Mouse (Mus musculus) MEL (cell line): Measurements from ENCODE around the gene Frmpd2.

ENCODE experiments used
- BHLHE40 ChIP-seq: IDR thresholded peaks from 2 replicates; pipeline ENCODE4 v1.6.1; 2012; ENCODE audit warnings: low read depth, mild to moderate bottlenecking, inconsistent platforms, low read length, improper control_type of control experiment, borderline replicate concordance
- CTCF ChIP-seq, 3 experiments: IDR thresholded peaks in 2 of 3; conservative IDR thresholded peaks in 1 of 3; 2 replicates each; pipeline ENCODE4 v1.5.1; 2011 to 2012; ENCODE audit warnings: low read length in 3 of 3, low read depth in 2 of 3, mild to moderate bottlenecking in 2 of 3, improper control_type of control experiment in 1 of 3, inconsistent platforms in 1 of 3, mixed read lengths in 1 of 3, moderate library complexity in 1 of 3; ENCODE audit not compliant: control insufficient read depth in 1 of 3, insufficient read depth in 1 of 3, poor library complexity in 1 of 3, severe bottlenecking in 1 of 3
- EP300 ChIP-seq, 2 experiments: IDR thresholded peaks; 2 replicates each; pipeline ENCODE4 v1.6.1; 2011; ENCODE audit warnings: improper control_type of control experiment in 2 of 2, low read length in 2 of 2, low read depth in 1 of 2, mild to moderate bottlenecking in 1 of 2
- GATA1 ChIP-seq: IDR thresholded peaks from 2 replicates; pipeline ENCODE4 v1.6.1; 2011; ENCODE audit warnings: low read depth, low read length, improper control_type of control experiment
- HCFC1 ChIP-seq: IDR thresholded peaks from 2 replicates; pipeline ENCODE4 v1.6.1; 2012; ENCODE audit warnings: low read depth, mild to moderate bottlenecking, inconsistent platforms, low read length, improper control_type of control experiment, moderate library complexity
- JUND ChIP-seq: IDR thresholded peaks from 2 replicates; pipeline ENCODE4 v1.6.1; 2011; ENCODE audit warnings: low read depth, mild to moderate bottlenecking, improper control_type of control experiment, low read length
- POLR2A ChIP-seq, 2 experiments: IDR thresholded peaks; 2 replicates each; pipeline ENCODE4 v1.6.1; 2011 to 2012; ENCODE audit warnings: low read length in 2 of 2, mild to moderate bottlenecking in 2 of 2, control low read depth in 1 of 2, improper control_type of control experiment in 1 of 2, low read depth in 1 of 2, moderate library complexity in 1 of 2; ENCODE audit not compliant: control insufficient read depth in 1 of 2, insufficient read depth in 1 of 2, poor library complexity in 1 of 2
- USF1 ChIP-seq: IDR thresholded peaks from 2 replicates; pipeline ENCODE4 v1.6.1; 2014; ENCODE audit warnings: low read depth, mild to moderate bottlenecking, inconsistent platforms, low read length, improper control_type of control experiment, moderate library complexity
- ZC3H11A ChIP-seq: IDR thresholded peaks from 2 replicates; pipeline ENCODE4 v1.6.1; 2012; ENCODE audit warnings: low read depth, mild to moderate bottlenecking, inconsistent platforms, low read length, improper control_type of control experiment
- ZMIZ1 ChIP-seq: IDR thresholded peaks from 2 replicates; pipeline ENCODE4 v1.6.1; 2012; ENCODE audit warnings: low read depth, mild to moderate bottlenecking, inconsistent platforms, low read length, improper control_type of control experiment, moderate library complexity

- TF ChIP-seq GATA1 (no peak), POLR2A (IDR thresholded peaks at IDR 0.05; ENCODE audit: control insufficient read depth in 1 of 2, insufficient read depth in 1 of 2, low read depth in 1 of 2, low read length in 2 of 2, poor library complexity in 1 of 2) (no peak), JUND (no peak), EP300 (IDR thresholded peaks at IDR 0.05; ENCODE audit: low read depth in 1 of 2, low read length in 2 of 2) (no peak), CTCF (IDR thresholded peaks at IDR 0.05 in 2 of 3, conservative IDR thresholded peaks at IDR 0.05 in 1 of 3; ENCODE audit: control insufficient read depth in 1 of 3, insufficient read depth in 1 of 3, low read depth in 2 of 3, low read length in 3 of 3, poor library complexity in 1 of 3, severe bottlenecking in 1 of 3) (no peak), USF1 (no peak), ZC3H11A (no peak), BHLHE40 (no peak), ZMIZ1 (no peak), HCFC1 (no peak)
Observed at GRCm38 (mm10) chr14:33471331-33471730, at the start of gene Frmpd2.
